Mouse (Mus musculus) liver, postnatal 0 days (tissue): Measurements from ENCODE around the gene Ptgds. TPM values are rescaled to one million over a fixed set of nuclear protein-coding genes. Genes with fewer than 3 reads are reported as not detected.
A peak's percentile ranks its signal among the peaks of the same experiment; 100 is the strongest.

Experiments
- ATAC-seq: fragments of 200-750 bp; cut with Nextera tagmentation; 2 replicates; pipeline ENCODE4 v1.8.0; 2017; ENCODE audit warnings: mild to moderate bottlenecking, moderate library complexity
- DNase-seq: peaks from one replicate; pipeline ENCODE4 v3.0.0-alpha.2; 2016
- H3K27ac ChIP-seq: fragments of 300-500 bp; sonication (generic); 2 replicates; pipeline ENCODE4 v1.5.1; 2014; ENCODE audit warnings: antibody characterized with exemption, moderate library complexity, mild to moderate bottlenecking, low read depth
- H3K27me3 ChIP-seq: fragments of 300-500 bp; sonication (generic); 2 replicates; pipeline ENCODE4 v1.6.1; 2014; ENCODE audit warnings: low read length, control low read depth, mixed read lengths; ENCODE audit not compliant: insufficient read depth
- H3K36me3 ChIP-seq: fragments of 300-500 bp; sonication (generic); replicated peaks from 2 replicates; pipeline ENCODE4 v1.6.1; 2014; ENCODE audit warnings: mild to moderate bottlenecking, control low read depth, low read length, moderate library complexity, mixed read lengths; ENCODE audit not compliant: insufficient read depth
- H3K4me1 ChIP-seq: fragments of 300-500 bp; sonication (generic); 2 replicates; pipeline ENCODE4 v1.6.1; 2014; ENCODE audit warnings: antibody characterized with exemption, mild to moderate bottlenecking, control low read depth; ENCODE audit not compliant: insufficient read depth
- H3K4me2 ChIP-seq: fragments of 300-500 bp; sonication (generic); 2 replicates; pipeline ENCODE4 v1.6.1; 2014; ENCODE audit warnings: low read depth, mild to moderate bottlenecking, low read length, moderate library complexity, mixed read lengths
- H3K4me3 ChIP-seq: fragments of 300-500 bp; sonication (generic); 2 replicates; pipeline ENCODE4 v1.5.1; 2014; ENCODE audit warnings: low read depth, low read length
- H3K9ac ChIP-seq: fragments of 300-500 bp; sonication (generic); replicated peaks from 2 replicates; pipeline ENCODE4 v1.6.1; 2014; ENCODE audit warnings: mild to moderate bottlenecking, moderate library complexity
- H3K9me3 ChIP-seq: fragments of 300-500 bp; sonication (generic); 2 replicates; pipeline ENCODE4 v1.6.1; 2016; ENCODE audit warnings: mild to moderate bottlenecking, control low read depth, low read length, mixed read lengths
- CTCF ChIP-seq: sonication (generic); IDR thresholded peaks from 2 replicates; pipeline ENCODE4 v1.5.1; 2016; ENCODE audit warnings: antibody characterized with exemption, low read depth
- EP300 ChIP-seq: IDR thresholded peaks from 2 replicates; pipeline ENCODE4 v1.6.1; 2016; ENCODE audit warnings: antibody characterized with exemption, low read depth, mild to moderate bottlenecking
- WGBS: fragments of 180-500 bp; shearing (Covaris S2); extraction: QIAGEN DNeasy Blood & Tissue Kit; methylation state at CpG from one replicate; pipeline ENCODE4 v1.1.7; 2014; ENCODE audit not compliant: insufficient replicate concordance; 5-methylcytosine and 5-hydroxymethylcytosine counted together
- polyA plus RNA-seq: library from polyadenylated mRNA; unstranded; fragments of >200 nt; fragmentation: Nextera tagmentation; extraction: Ambion mirVana; gene quantifications from 2 replicates; pipeline ENCODE4 v1.2.1, GENCODE M21; 2015

Ptgds gene
- polyA plus RNA-seq, 1 experiment from 2014 or later, result 1.0 TPM

DNA sequence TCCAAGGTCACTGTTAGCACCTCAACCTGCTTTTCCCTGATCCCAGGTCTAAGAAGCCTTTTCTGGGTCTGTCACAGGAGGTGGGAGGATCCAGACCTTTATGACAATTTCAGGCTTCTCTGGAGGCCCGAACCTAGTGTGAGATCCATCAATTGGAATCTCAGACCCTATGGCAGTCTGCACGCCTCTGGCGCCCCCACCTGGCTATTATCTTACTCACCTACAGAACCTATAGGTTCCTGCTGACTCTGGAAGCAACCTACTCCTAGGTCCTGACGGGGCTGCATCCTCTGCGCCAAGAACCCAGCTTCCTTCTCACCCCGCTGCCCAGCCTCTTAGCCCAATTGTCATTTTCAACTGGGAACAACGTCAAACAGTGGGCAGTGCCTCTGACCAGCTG, 13.1 kb upstream of the Ptgds start:
- DNase-seq, result peak; percentile 79
- 8% methylated on average over 7 of the region's 7 CpGs for WGBS
- Histone ChIP-seq H3K9ac (no peak overlapping the region), H3K36me3 (no peaks in the 10 kb centered on the region), H3K27ac (no peak overlapping the region), H3K4me1 (peaks cover 9% of the 10 kb centered on the region; the same call in 1 of the 2 replicates), H3K4me3 (no peak overlapping the region), H3K27me3 (no peaks in the 10 kb centered on the region), H3K9me3 (no peaks in the 10 kb centered on the region), H3K4me2 (no peak overlapping the region)
- ATAC-seq, result no peak
- TF ChIP-seq EP300 (no peak), CTCF (peak; percentile 74)

DNA sequence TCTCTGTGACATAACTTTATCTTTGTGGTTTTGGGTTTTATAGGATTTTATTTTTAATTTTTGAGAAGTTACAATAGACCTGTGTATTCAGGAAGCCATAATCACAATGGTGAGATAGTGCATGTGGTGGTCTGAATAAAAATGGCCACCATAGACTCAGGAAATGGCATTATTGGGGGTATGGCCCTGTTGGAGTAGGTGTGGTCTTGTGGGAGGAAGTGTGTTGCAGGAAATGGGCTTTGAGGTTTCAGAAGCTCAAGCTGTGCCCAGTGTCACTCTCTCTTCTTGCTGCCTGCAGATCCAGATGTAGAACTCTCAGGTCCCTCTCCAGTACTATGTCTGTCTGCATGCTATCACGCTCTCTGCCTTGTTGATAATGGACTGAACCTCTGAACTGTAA, 10.7 kb upstream of the Ptgds start:
- Histone ChIP-seq H3K36me3 (no peaks in the 10 kb centered on the region), H3K27ac (no peak overlapping the region), H3K4me3 (no peak overlapping the region), H3K9ac (no peak overlapping the region), H3K4me2 (no peak overlapping the region), H3K4me1 (peaks cover 8% of the 10 kb centered on the region; the same call in 1 of the 2 replicates), H3K27me3 (no peaks in the 10 kb centered on the region), H3K9me3 (no peaks in the 10 kb centered on the region)
- 71% methylated on average over 1 of the region's 1 CpGs for WGBS
- no peak for ATAC-seq
- DNase-seq, result no peak
- TF ChIP-seq EP300, result no peak
- no peak for TF ChIP-seq CTCF

DNA sequence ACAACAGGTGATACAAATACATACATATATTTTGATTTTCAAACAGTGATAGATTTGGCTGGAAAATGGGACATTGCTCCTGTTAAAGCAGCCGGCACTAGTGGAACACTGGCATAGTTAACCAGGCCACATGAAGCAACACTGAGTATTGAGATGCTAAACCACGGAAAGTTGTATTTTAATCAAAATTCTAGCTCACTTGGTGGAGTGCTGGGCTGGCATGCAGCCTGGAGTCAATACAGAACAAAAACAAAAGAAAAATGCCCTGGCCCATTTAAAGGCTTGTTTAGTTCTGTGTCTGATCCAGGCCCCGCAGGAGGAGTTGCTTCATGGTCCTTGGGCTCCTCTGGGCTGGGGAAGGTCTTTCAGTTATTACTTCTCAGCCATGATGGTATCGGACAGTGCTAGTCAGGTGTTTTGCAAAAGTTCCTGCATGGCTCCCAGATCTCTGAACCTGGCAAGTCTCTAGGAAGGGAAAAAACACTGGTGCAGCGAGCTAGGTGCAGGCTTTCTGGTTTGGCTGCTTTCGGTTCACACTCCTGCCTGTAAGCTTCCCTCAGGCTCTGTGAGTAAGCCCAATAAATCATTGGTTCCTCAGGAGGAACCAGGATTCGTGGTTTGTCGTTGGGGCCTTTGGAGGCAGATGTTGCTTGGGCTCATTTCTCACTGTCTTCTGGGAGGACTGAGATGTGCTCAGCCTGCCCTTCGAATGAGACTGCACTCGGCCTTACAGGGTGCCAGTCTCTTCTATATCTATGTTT, 9.9 kb upstream of the Ptgds start:
- Histone ChIP-seq H3K4me3 (no peak overlapping the region), H3K27me3 (no peaks in the 10 kb centered on the region), H3K9me3 (no peaks in the 10 kb centered on the region), H3K36me3 (no peaks in the 10 kb centered on the region), H3K4me1 (0 out of 2 replicates have a peak, but pooled peaks cover 2% of the 10 kb centered on the region), H3K9ac (no peak overlapping the region), H3K4me2 (no peak overlapping the region), H3K27ac (no peak overlapping the region)
- DNase-seq, result no peak
- 61% methylated on average over 10 of the region's 10 CpGs for WGBS
- no peak for TF ChIP-seq CTCF
- ATAC-seq, result no peak

DNA sequence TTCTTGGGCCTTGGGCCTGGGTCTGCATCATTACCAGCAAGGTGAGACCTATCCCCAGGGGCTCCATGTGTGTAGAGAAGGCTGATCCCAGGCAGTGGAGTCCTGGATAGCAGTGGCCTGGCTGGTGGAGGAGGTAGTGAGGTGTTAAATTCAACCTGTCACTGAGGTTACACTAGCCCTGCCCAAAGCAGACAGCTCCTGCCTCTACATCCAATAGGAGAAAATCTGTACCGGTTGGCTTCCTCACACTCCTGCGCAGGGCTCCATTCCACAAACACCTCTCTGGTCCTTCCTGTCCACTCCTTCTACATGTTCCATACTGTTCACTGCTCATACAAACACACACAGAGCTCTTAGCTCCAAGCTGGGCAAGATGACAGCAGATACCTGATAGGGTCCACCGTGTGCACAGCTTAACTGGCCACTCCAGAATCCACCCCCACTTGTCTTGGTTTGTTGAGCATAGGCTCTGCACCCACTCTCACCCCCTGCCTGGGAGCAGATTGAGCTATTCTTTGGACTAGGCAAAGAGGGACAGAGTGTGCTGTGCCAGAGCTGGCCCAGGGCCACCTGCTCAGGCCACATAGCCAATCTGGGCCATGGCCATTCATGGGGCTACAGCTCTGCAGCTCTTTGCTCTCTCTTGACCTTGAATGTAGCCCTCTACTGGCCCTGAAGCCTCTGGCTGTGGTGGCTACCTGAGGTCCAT, 8.3 kb upstream of the Ptgds start:
- Histone ChIP-seq H3K27me3 (no peaks in the 10 kb centered on the region), H3K4me1 (no peaks in the 10 kb centered on the region), H3K27ac (no peak overlapping the region), H3K9ac (no peak overlapping the region), H3K9me3 (no peaks in the 10 kb centered on the region), H3K4me2 (no peak overlapping the region), H3K36me3 (no peaks in the 10 kb centered on the region), H3K4me3 (no peak overlapping the region)
- ATAC-seq (no peak), DNase-seq (no peak)
- no peak for TF ChIP-seq CTCF
- no peak for TF ChIP-seq EP300
- 90% methylated on average over 3 of the region's 3 CpGs for WGBS

DNA sequence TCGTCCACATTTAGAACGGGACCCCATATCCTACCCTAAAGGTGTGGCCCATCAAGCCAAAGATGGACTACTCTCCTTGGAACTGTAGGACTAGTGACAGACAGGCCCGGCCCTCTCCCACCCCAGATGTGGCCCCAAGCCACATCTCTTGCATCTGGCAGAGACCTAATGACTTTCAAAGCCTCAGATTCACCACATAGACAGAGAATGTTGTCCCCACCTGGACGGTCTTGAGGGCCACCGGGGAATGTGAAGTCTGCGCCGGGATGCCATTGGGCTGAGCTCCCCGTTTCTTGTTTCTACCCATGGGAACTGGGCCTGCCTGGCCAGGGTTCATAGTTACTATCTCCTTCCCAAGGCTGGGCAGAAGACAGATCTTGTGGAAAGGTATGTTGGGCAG, 7.7 kb upstream of the Ptgds start:
- H3K4me2 ChIP-seq, result no peak overlapping the region
- no peaks in the 10 kb centered on the region for H3K27me3 ChIP-seq
- H3K4me1 ChIP-seq, result no peaks in the 10 kb centered on the region
- ATAC-seq (no peak), DNase-seq (no peak)
- H3K4me3 ChIP-seq, result no peak overlapping the region
- no peak overlapping the region for H3K27ac ChIP-seq
- TF ChIP-seq CTCF (no peak), EP300 (no peak)
- no peak overlapping the region for H3K9ac ChIP-seq
- no peaks in the 10 kb centered on the region for H3K36me3 ChIP-seq
- no peaks in the 10 kb centered on the region for H3K9me3 ChIP-seq
- WGBS, result 78% methylated on average over 8 of the region's 8 CpGs

DNA sequence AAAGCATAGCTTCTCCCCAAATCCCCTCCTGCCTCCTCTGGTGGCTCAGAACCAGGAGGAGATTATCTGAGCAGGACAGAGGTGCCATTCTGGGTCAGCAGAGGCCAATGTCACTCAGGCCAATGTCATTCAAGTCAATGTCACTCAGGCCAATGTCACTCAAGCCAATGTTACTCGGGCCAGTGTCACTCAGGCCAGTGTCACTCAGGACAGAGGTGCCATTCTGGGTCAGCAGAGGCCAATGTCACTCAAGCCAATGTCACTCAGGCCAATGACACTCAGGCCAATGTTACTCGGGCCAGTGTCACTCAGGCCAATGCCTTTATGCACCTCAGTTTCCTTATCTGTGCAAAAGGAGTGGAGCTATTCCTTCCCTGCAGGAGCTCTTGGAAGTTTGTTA, 2.7 kb upstream of the Ptgds start:
- Histone ChIP-seq H3K4me1 (no peaks in the 10 kb centered on the region), H3K27ac (no peak overlapping the region), H3K27me3 (no peaks in the 10 kb centered on the region), H3K9me3 (no peaks in the 10 kb centered on the region), H3K4me3 (no peak overlapping the region), H3K9ac (no peak overlapping the region), H3K4me2 (no peak overlapping the region), H3K36me3 (no peaks in the 10 kb centered on the region)
- 81% methylated on average over 2 of the region's 2 CpGs for WGBS
- TF ChIP-seq EP300 (no peak), CTCF (no peak)
- ATAC-seq, result peak; percentile 81
- no peak for DNase-seq
